Mouse (Mus musculus) retina, adult 2 months (tissue): ENCODE measurements around the gene Tspo.

ENCODE experiments used
- DNase-seq: peaks from one replicate; pipeline ENCODE4 v3.0.0-alpha.2; 2012; ENCODE audit warnings: low read depth, low spot score

The Tspo gene

GRCm38 (mm10) chr15:83563327-83563856, at the start of gene Tspo, which contains the start of gene Mcat:
Gene Tspo (plus strand): TSS chr15:83563592.
Gene Mcat (minus strand): TSS chr15:83563787.
- DNase-seq = no peak

- DNase-seq = no peak
Measured at GRCm38 (mm10) chr15:83515018-83515417, 48.4 kb upstream of the Tspo start.

DNA sequence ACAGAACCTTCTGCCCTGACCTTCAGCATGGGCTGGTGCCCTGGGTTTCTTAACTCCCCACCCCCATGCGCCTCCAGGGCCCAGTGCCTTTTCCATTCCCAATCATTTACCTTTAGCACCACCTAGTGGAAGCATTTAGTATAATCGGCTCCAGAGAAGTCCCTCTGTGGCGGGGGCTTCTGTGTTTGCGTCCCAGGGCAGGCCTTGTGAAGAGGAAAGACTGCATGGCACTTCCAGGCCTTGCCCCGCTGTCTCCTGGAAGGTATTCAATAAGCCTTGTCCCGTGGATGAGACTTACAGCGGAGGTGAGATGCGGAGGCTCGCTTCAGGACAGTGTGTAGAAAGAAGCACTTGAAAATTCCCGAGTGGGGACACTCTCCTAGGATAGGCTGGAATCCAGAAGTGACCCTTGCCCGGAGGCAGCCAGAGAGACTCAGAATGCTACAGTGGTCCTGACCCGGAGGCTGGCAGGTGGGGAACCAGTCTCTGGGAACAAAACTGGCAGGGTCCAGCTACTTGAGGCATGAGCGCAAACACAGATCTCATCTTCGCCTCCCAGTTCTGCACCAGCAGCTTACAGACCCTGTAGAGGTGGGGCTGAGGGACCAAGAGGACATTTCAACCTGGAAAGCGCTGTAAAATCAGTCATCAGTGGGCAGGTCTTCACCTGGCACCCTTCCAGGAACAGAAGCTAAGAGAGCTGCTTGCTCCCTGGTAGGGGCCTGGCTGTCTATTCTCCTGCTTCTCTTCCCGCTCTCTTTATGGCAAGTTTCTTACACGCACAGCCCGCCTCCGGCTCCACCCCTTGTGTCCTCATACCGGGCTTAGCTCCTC, 45.0 kb upstream of the Tspo start:
- peak; percentile 67 for DNase-seq

DNA sequence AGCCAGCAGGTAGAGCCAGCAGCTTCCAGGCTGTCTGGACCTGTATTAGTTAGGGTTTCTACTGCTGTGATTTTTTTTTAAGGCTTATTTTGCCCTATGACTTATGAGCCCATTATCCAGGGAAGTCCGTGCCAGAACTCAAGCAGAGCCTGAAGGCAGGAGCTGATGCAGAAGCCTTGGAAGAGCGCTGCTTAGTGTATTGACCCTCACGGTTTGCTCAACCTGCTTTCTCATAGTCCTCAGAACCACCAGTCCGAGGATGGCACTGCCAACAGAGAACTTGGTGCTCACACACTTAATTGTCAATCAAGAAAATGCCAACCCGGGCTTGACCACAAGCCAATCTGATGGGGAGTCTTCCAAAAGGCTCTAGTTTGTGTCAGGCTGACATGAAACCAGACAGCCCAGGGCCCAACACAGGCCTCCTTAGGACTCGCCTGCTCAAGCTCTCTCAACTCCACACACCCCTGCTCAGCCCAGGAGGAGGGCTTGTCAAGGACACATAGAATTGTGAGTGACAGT, 42.5 kb upstream of the Tspo start:
- DNase-seq = no peak

DNA sequence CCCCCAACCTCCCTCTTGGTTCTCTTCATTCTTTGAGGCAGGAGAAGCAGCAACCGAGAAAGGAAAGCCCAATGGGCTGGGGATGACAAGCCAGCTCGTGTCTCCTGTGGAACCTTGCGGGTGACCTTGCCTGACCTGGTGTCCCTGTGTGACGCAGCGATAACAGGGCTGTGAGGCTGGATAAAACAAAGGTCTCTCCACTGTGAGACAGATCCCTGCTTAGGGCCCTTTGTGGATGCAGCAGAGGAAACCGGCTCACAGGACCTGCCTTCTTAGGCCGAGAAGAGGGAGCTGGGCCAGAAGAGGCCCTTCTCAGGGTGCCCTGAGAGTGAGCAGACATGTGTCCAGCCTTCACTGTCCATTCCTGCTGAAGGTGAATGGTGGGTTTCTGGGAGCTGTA, 40.2 kb upstream of the Tspo start:
- DNase-seq = no peak

- DNase-seq = no peak
Measured at GRCm38 (mm10) chr15:83523638-83524332, 39.6 kb upstream of the Tspo start.

DNA sequence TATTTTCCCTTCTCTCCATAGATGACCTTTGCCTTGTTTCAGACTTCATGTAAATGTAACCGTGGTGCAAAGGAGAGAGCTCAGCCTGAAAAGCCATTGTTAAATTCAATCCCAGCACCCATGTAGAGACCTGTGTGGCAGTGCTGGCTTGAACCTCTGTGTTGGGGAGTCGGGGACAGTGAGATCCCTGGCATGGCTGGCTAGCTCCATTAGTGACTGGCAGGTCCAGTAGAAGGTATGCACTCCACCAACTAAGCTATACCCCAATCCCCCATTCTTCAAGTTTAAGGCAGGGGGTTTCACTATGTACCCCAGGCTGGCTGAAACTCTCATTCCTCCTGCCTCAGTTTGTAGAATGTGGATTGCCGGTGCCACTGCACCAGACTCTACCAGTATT, 39.1 kb upstream of the Tspo start:
- no peak for DNase-seq

- DNase-seq = no peak
Measured at GRCm38 (mm10) chr15:83526424-83527091, 36.8 kb upstream of the Tspo start, which contains the start of gene Bik. Gene Bik (plus strand): TSS chr15:83526862.

DNA sequence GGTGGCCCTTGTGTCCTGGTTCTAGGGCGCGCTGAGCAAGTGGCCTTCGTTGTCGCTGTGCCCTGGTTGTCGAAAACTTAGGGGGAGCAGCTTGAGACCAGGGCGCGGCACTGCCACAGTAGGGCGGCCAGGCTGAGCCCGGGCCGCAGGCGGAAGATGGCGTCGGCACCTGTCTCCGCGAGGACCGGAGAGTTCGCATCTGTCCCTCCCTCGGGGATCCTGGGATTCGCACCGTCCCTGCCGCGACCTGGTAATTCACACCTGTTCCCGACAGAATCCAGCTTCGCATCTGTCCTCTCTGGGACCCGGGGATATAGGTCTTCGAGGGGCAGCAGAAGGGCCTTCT, 36.3 kb upstream of the Tspo start:
- no peak for DNase-seq

GRCm38 (mm10) chr15:83527747-83528146, 35.6 kb upstream of the Tspo start:
- DNase-seq = no peak

DNA sequence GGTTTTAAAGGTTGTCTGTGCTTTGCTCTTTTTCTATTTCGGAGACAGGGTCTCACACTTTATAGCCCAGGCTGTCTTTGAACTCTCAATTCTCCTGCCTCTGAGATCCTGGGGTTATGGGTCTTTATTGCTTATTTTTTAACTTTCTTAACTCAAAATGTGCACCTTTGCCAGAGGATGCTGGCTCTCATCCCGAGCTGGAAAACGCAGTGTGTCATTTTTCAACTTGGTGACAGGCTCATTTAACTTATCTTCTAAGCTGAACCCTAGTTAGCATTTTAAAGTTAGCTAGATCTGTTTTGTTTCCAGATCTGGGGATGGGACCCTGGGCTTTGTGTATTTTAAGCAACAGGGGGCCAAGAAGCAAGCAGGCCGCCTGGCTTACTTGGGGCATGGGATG, 34.5 kb upstream of the Tspo start:
- DNase-seq = no peak

DNA sequence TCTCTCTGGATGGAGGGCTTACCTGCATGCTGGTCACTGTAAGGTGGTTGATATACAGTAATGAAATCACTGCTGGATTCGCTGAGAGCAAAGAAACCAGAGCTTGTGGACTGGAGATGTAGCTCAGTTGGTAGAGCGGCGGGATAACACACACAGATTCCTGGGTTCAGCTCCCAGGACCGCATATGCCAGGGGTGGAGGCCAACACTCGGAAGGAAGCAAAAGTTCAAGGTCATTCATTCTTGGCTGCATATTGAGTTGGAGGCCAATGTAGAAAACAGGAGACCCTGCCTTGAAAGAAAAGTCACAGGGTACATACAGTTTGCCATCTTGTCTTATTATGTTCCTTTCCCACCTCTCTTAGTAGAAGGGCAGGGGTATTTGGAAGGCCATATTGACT, 33.6 kb upstream of the Tspo start:
- no peak for DNase-seq

DNA sequence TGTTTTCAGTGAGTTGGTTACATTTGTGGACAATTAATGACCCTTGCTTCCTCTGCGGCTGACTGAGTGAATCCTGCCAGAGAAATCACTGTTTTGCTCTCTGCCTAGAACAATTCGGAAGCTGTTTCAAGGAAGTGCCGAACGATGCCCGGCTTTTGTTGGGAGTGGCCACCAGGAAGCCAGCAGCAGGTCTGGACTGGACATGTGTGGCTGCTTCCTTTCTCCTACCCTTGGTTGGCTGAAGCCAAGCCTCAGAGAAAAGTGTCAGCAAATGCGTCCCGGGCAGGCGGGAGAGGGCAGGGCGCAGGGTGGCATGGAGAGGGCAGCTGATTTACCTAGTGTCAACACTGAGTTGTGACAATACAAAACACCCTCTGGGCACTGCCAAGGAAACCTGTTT, 33.2 kb upstream of the Tspo start:
- DNase-seq = no peak

- DNase-seq = no peak
Measured at GRCm38 (mm10) chr15:83530688-83531087, 32.7 kb upstream of the Tspo start.

DNA sequence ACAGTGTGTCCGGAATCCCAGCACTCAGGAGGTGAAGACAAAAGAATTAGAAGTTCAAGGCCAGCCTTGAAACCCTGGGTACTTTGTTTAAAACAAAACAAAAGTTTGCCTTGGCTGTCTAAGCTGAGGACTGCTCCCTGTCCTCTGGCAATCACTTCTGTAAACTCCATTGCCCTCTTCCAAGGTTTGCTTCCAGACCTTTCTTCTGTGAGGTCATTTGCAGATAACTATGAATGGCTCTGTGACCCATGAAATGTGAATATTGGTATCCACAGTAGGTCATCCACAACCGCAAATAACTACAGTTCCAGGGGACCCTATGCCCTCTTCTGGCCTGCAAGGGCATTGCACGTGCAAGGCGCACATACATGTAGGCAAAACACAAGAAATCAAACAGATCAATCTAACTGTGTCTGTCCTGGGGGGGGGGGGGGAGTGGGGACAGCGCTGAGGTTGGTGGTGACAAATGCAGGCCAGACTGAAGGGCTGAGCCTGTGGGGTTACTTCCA, 31.4 kb upstream of the Tspo start:
- no peak for DNase-seq

- DNase-seq = no peak
Measured at GRCm38 (mm10) chr15:83532606-83533005, 30.8 kb upstream of the Tspo start.

DNA sequence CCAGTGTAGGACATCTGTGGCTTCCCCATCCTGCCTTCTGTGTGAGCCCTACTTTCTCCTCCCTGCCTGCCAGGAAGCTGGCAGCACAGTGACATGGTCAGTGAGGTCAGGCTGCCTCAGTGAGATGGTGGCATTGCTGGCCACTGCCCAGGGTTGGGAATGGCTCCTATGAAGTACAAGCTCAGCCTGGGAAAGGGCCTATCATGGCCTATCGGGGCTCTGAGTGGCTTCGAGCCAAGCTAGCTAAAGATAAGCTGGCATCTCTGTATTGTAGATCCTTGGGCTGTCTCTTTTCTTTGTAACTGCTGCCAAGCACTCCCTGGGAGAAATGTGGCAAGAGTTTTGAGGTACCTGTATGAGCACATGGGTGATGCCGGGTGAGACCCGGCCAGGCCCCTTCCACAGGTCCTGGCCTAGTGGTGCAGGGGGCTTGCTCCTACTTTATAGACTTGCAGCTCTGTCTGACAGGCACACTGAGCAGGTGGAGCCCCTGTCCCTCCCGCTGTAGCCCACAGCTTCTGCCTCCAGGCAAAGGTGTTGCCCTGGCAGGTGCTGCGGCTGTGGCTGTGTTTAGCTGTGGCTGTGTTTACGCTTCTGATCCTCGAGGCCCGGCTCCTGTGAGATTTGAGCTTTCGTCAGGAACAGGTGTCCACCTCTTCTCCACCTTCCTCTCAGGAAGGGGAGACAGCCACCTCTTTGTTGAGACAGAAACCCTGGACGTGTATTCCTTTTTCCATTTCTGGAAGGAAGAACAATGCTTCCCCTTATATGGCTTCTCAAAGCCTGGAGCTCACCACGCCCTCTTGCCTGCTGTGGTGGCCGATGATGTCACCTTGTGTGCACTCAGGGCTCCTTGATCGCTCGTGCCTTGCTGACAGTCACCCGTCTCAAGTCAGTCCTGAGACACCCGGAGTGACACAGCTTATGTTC, 28.2 kb upstream of the Tspo start:
- DNase-seq = no peak

GRCm38 (mm10) chr15:83535890-83536231, 27.5 kb upstream of the Tspo start:
- no peak for DNase-seq

DNA sequence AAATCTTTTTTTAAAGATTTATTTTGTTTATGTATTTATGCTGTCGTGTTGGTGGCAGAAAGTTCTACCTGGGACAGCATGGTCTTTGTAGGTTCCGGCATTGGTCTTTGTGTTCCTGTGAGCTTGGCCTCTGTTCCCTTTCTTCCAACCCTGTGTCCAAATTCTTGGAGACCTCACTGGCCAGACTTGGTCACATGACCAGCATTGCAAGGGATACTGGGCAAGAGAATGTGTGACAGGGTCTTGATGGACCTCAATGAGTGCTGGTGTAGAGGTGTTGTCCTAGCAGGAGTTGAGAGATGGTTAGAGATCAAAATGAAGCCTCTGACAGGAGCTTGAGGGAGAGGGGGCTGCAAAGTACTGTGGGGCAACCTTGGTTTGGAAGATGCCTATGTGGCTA, 24.5 kb upstream of the Tspo start:
- no peak for DNase-seq

DNA sequence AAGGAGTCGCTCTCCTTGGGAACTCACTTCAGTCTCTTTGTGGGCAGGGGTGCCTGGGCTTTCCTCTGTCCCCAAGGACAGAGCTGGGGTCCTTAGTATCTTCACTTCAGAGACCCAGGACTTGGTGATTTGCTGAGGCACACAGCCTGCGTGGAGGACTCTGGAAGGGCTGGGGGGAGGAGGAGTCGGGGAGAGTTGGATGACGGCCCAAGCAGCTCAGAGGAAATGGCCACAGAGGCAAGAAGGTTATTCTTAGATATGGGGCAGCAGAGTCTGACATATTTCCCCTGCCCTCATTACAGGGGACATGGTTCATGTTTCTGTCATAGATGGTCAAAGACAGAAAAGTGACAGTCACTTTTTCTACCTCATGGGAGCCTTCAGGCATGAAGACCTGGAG, 23.5 kb upstream of the Tspo start:
- no peak for DNase-seq
